Mouse (Mus musculus) effector memory CD4-positive, alpha-beta T cell, adult 5 months (primary cell): ENCODE results near the gene Fgl2. TPM values are rescaled to one million over a fixed set of nuclear protein-coding genes. Genes with fewer than 3 reads are reported as not detected.

Experiments
- polyA plus RNA-seq: library from polyadenylated mRNA; unstranded; fragments of 100-300 nt; shearing (Covaris generic); gene quantifications from one replicate; pipeline ENCODE4 v1.2.1, GENCODE M21; 2017

Fgl2 gene
- polyA plus RNA-seq: 2.0 TPM

GRCm38 (mm10) chr5:21372493-21373179, at the start of gene Fgl2:
Fgl2 (plus strand) TSS chr5:21372642.

GRCm38 (mm10) chr5:21424614-21425602, 52.5 kb downstream of the Fgl2 start, which contains the start of the genes Ccdc146 and Fam185a:
Ccdc146 (minus strand) TSS chr5:21424677.
Fam185a (plus strand) TSS chr5:21424958.

Other genes with a start within 250 kb of the Fgl2 start
- gene Gsap, start 186.4 kb upstream of the Fgl2 start, polyA plus RNA-seq: 20.9 TPM
- gene Ccdc146, start 52.0 kb downstream of the Fgl2 start, polyA plus RNA-seq: not detected
- gene Fam185a, start 52.3 kb downstream of the Fgl2 start, polyA plus RNA-seq: 2.5 TPM
- not detected for gene Lrrc17, start 170.9 kb downstream of the Fgl2 start, polyA plus RNA-seq